Mouse (Mus musculus) lung, embryonic 15.5 days (tissue): ENCODE data around the gene Rnf26. TPM values are rescaled to one million over a fixed set of nuclear protein-coding genes. Genes with fewer than 3 reads are reported as not detected.

ENCODE experiments used
- ATAC-seq: fragments of 200-750 bp; cut with Nextera tagmentation; 2 replicates; pipeline ENCODE4 v1.8.0; 2017; ENCODE audit warnings: moderate number of reproducible peaks, borderline replicate concordance; ENCODE audit not compliant: low FRiP score, low TSS enrichment; ENCODE audit errors: extremely low read depth
- H3K27ac ChIP-seq: fragments of 300-500 bp; sonication (generic); 2 replicates; pipeline ENCODE4 v1.5.1; 2015; ENCODE audit warnings: moderate library complexity, mild to moderate bottlenecking, inconsistent platforms
- H3K27me3 ChIP-seq: fragments of 300-500 bp; sonication (generic); 2 replicates; pipeline ENCODE4 v1.6.1; 2015; ENCODE audit warnings: inconsistent platforms
- H3K36me3 ChIP-seq: fragments of 300-500 bp; sonication (generic); 2 replicates; pipeline ENCODE4 v1.6.1; 2015; ENCODE audit warnings: inconsistent platforms
- H3K4me1 ChIP-seq: fragments of 300-500 bp; sonication (generic); 2 replicates; pipeline ENCODE4 v1.6.1; 2015; ENCODE audit warnings: inconsistent platforms
- H3K4me2 ChIP-seq: fragments of 300-500 bp; sonication (generic); 2 replicates; pipeline ENCODE4 v1.6.1; 2015; ENCODE audit warnings: inconsistent platforms, mild to moderate bottlenecking, moderate library complexity
- H3K4me3 ChIP-seq: fragments of 300-500 bp; sonication (generic); 2 replicates; pipeline ENCODE4 v1.5.1; 2015; ENCODE audit warnings: mild to moderate bottlenecking, inconsistent platforms
- H3K9ac ChIP-seq: fragments of 300-500 bp; sonication (generic); 2 replicates; pipeline ENCODE4 v1.6.1; 2015; ENCODE audit warnings: inconsistent platforms
- H3K9me3 ChIP-seq: fragments of 300-500 bp; sonication (generic); 2 replicates; pipeline ENCODE4 v1.6.1; 2016; ENCODE audit warnings: inconsistent platforms
- WGBS: fragments of 180-500 bp; shearing (Covaris S2); methylation state at CpG from one replicate; pipeline ENCODE4 v1.1.7; 2015; 5-methylcytosine and 5-hydroxymethylcytosine counted together
- polyA plus RNA-seq: library from polyadenylated mRNA; unstranded; fragments of >200 nt; fragmentation: Nextera tagmentation; extraction: Ambion mirVana; gene quantifications from 2 replicates; pipeline ENCODE4 v1.2.1, GENCODE M21; 2015

Rnf26 gene
- polyA plus RNA-seq, 1 experiment from 2014 or later, result 71.4 TPM

- Histone ChIP-seq H3K9me3 (no peaks in the 10 kb centered on the region), H3K9ac (no peak overlapping the region), H3K4me2 (no peak overlapping the region), H3K27me3 (peaks cover 22% of the 10 kb centered on the region), H3K4me3 (no peak overlapping the region), H3K36me3 (no peaks in the 10 kb centered on the region), H3K27ac (no peak overlapping the region), H3K4me1 (peaks cover 3% of the 10 kb centered on the region; the same call in 1 of the 2 replicates)
- no peak for ATAC-seq
- WGBS, result 59% methylated on average over 15 of the region's 15 CpGs
These were observed 64.6 kb downstream of the Rnf26 start for GRCm38 (mm10) chr9:44048541-44049380.

GRCm38 (mm10) chr9:44047571-44048490, 65.5 kb downstream of the Rnf26 start:
- Histone ChIP-seq H3K4me1 (peaks cover 10% of the 10 kb centered on the region), H3K9me3 (no peaks in the 10 kb centered on the region), H3K27ac (no peak overlapping the region), H3K4me2 (no peak overlapping the region), H3K36me3 (no peaks in the 10 kb centered on the region), H3K4me3 (no peak overlapping the region), H3K9ac (no peak overlapping the region), H3K27me3 (peaks cover 31% of the 10 kb centered on the region)
- no peak for ATAC-seq
- 68% methylated on average over 14 of the region's 14 CpGs for WGBS

- Histone ChIP-seq H3K9ac (no peak overlapping the region), H3K9me3 (no peaks in the 10 kb centered on the region), H3K27me3 (peaks cover 36% of the 10 kb centered on the region), H3K27ac (no peak overlapping the region), H3K4me2 (no peak overlapping the region), H3K4me3 (no peak overlapping the region), H3K36me3 (no peaks in the 10 kb centered on the region), H3K4me1 (peaks cover 10% of the 10 kb centered on the region)
- ATAC-seq, result no peak
- WGBS, result 23% methylated on average over 6 of the region's 6 CpGs
These were observed 66.2 kb downstream of the Rnf26 start for GRCm38 (mm10) chr9:44047071-44047470.

GRCm38 (mm10) chr9:44046426-44046825, 66.9 kb downstream of the Rnf26 start:
- peaks cover 42% of the 10 kb centered on the region for H3K27me3 ChIP-seq

GRCm38 (mm10) chr9:44045884-44046272, 67.4 kb downstream of the Rnf26 start:
- Histone ChIP-seq H3K27me3 (peaks cover 46% of the 10 kb centered on the region), H3K9me3 (no peaks in the 10 kb centered on the region), H3K36me3 (no peaks in the 10 kb centered on the region), H3K27ac (no peak overlapping the region), H3K4me3 (no peak overlapping the region), H3K9ac (no peak overlapping the region), H3K4me1 (peaks cover 10% of the 10 kb centered on the region), H3K4me2 (no peak overlapping the region)
- 72% methylated on average over 5 of the region's 5 CpGs for WGBS
- no peak for ATAC-seq

More at GRCm38 (mm10) chr9:44046426-44046825, 66.9 kb downstream of the Rnf26 start:
- Histone ChIP-seq H3K36me3 (no peaks in the 10 kb centered on the region), H3K9ac (no peak overlapping the region), H3K4me1 (peaks cover 10% of the 10 kb centered on the region), H3K4me2 (no peak overlapping the region), H3K27ac (no peak overlapping the region), H3K9me3 (no peaks in the 10 kb centered on the region), H3K4me3 (no peak overlapping the region)
- ATAC-seq, result no peak
- WGBS, result 82% methylated on average over 12 of the region's 12 CpGs

Other genes starting within 250 kb of the Rnf26 start
- 1.6 and 4.1 TPM in 2 replicates for gene Thy1, start 70.1 kb downstream of the Rnf26 start, polyA plus RNA-seq
- gene Usp2, start 46.5 kb downstream of the Rnf26 start, polyA plus RNA-seq, result 8.3 and 10.5 TPM in 2 replicates
- gene Mfrp, start 11.8 kb downstream of the Rnf26 start, polyA plus RNA-seq, result 0.14 and 0.28 TPM in 2 replicates
- gene C1qtnf5, start 6.3 kb downstream of the Rnf26 start, polyA plus RNA-seq, result 6.3 and 6.5 TPM in 2 replicates
- gene Gm49380, start within 50 bp of the Rnf26 start, polyA plus RNA-seq, result 0.17 and 0.21 TPM in 2 replicates
- 86.2 and 92.9 TPM in 2 replicates for gene Mcam, start 21.0 kb upstream of the Rnf26 start, polyA plus RNA-seq
- gene Cbl, start 120.5 kb upstream of the Rnf26 start, polyA plus RNA-seq, result 13.5 and 15.4 TPM in 2 replicates
- 2.8 and 2.9 TPM in 2 replicates for gene Ccdc153, start 127.2 kb upstream of the Rnf26 start, polyA plus RNA-seq
- gene Pdzd3, start 138.0 kb upstream of the Rnf26 start, polyA plus RNA-seq, result 0.09 TPM in 1 of 2 replicates, not detected in the other
- gene Nlrx1, start 155.1 kb upstream of the Rnf26 start, polyA plus RNA-seq, result 9.9 and 11.0 TPM in 2 replicates
- gene Abcg4, start 175.1 kb upstream of the Rnf26 start, polyA plus RNA-seq, result 1.8 and 2.0 TPM in 2 replicates
- 21.4 and 21.7 TPM in 2 replicates for gene Hinfp, start 192.2 kb upstream of the Rnf26 start, polyA plus RNA-seq
- 6.8 and 8.5 TPM in 2 replicates for gene C2cd2l, start 206.8 kb upstream of the Rnf26 start, polyA plus RNA-seq
- 33.5 and 36.5 TPM in 2 replicates for gene Dpagt1, start 212.5 kb upstream of the Rnf26 start, polyA plus RNA-seq
- gene H2afx, start 221.2 kb upstream of the Rnf26 start, polyA plus RNA-seq, result 357 and 365 TPM in 2 replicates
- 123 and 135 TPM in 2 replicates for gene Hmbs, start 230.7 kb upstream of the Rnf26 start, polyA plus RNA-seq
- 27.9 and 29.8 TPM in 2 replicates for gene Vps11, start 248.2 kb upstream of the Rnf26 start, polyA plus RNA-seq